Mouse (Mus musculus): ENCODE measurements around the gene Farp2.
A peak's percentile ranks its signal among the peaks of the same experiment; 100 is the strongest.
"Not testable (repeated sequence)": the region's sequence is repeated elsewhere in the genome, so short reads cannot be mapped to it uniquely, and the experiment has no call there.

Gene Farp2

GRCm38 (mm10) chr1:93511585-93512350 lies at the start of gene Farp2:
Gene Farp2 (plus strand): TSS chr1:93512079.
- DNase-seq: peak; percentile 98

DNA sequence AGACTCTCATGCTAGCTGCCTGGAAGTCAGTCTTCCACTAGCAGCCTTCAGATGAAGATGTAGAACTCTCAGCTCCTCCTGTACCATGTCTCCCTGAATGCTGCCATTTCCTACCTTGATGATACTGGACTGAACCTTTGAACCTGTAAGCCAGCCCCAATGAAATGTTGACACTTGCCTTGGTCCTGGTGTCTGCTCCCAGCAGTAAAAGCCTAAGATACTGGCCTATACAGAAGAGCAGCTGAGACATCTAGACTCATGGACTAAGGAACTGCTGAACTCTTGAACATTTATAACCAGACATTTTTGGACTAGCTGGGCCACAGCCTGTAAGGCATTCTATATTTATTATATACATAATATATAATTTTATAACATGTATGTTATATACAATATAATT lies 46.8 kb upstream of the Farp2 start:
- no peak for DNase-seq

GRCm38 (mm10) chr1:93465746-93466145 lies 46.1 kb upstream of the Farp2 start:
- DNase-seq: no peak

GRCm38 (mm10) chr1:93468626-93469025 lies 43.3 kb upstream of the Farp2 start:
- DNase-seq: no peak

- DNase-seq: no peak
Observed at GRCm38 (mm10) chr1:93475694-93476093, 36.2 kb upstream of the Farp2 start.

DNA sequence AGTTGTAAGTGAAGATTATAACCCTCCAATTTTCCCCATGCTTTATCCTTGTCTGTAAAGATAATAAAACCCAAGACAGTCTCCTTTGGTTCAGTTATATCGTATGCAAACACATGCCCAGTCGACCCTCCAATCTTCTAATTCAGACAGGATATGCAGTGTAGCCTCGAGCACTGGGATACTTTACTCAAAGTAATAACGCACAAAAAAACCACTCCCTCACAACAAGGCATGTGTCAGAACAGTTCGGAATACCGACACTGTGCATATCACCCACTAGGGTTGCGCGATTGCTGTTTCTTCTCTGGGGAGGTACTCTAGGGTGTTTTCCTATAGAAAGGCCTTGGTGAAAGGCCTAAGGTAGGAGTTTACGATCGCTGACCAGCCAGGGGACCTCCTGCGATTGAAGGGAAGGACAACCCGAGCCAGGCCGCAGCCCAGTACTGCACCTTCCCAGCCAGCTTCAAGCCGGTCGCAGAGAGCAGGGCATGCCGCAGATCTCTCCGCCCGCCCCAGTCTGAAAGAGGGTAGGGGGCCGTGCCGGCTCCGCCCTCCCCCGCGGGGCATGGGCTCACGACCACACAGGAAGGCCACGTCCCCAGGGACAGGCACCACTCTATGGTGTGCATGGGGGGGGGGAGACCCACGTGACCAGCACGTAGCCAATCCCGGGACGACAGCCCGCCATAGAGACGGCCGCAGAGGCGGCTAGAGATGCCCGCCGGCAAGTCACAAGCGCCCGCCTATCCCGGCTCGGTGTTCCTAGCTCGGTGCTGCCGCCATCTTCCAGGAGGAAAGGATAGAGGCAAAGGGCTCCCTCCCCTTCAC lies 33.9 kb upstream of the Farp2 start:
- DNase-seq: peak; percentile 99

- DNase-seq: peak; percentile 99
Observed at GRCm38 (mm10) chr1:93478586-93479475, 33.0 kb upstream of the Farp2 start, which contains the start of gene Hdlbp. Gene Hdlbp (minus strand): TSS chr1:93478815.

DNA sequence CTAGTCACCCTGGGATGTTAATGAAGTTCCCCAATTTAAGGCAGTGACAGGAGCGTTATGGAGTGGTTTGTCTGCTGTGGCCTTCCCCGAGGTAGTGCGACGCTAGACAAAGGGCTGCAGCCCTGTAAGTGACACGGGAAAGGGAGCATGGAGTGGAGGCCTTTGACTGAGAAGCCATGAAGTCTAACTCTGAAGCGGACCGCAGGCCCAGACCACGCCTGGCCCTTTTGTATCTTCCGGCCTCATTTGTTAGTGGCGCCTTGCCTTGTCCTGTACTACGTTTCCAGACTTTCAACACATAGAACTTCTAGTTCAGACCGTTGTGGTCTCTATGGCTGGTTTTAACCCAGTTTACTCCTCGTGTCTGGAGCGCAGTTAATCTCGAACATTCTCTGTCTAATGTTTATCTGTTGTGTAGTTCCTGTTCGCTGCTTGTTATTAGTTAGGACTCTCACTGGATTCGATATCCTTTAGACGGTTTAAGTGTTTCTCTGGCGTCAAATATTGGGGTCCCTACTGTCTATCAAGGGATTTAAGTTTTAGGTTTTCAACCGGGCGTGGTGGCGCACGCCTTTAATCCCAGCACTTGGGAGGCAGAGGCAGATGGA lies 32.3 kb upstream of the Farp2 start:
- DNase-seq: peak; percentile 21

DNA sequence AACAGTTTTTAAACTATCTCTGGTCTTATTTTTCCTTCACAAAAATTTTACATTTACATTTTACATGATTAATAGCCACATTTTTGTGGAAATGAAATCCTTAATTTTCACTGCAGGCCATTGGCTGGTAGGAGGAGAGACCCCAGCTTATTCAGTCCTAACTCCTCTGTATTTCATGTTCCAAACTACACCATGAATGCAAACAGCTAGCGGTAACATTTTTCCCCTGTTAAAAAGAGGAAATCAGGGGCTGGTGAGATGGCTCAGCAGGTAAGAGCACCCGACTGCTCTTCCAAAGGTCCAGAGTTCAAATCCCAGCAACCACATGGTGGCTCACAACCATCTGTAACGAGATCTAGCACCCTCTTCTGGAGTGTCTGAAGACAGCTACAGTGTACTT lies 25.6 kb upstream of the Farp2 start:
- DNase-seq: not testable (repeated sequence)

DNA sequence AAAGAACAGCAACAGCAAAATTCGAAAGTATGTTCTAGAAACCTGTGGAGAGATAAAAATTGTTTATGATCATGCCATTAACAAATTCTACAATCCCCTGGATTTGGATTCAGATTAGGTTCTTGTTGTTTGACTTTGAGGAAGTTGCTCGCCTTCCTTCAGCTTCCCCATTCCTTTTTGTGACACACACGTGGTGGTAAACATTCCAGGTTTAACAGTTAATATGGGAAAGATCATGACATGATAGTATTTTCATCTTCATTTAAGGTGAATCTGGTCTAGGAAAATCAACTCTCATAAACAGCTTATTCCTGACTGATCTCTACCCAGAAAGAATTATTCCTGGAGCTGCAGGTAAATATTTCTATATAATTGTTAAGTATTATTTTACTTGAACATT lies 16.6 kb upstream of the Farp2 start:
- DNase-seq: no peak

DNA sequence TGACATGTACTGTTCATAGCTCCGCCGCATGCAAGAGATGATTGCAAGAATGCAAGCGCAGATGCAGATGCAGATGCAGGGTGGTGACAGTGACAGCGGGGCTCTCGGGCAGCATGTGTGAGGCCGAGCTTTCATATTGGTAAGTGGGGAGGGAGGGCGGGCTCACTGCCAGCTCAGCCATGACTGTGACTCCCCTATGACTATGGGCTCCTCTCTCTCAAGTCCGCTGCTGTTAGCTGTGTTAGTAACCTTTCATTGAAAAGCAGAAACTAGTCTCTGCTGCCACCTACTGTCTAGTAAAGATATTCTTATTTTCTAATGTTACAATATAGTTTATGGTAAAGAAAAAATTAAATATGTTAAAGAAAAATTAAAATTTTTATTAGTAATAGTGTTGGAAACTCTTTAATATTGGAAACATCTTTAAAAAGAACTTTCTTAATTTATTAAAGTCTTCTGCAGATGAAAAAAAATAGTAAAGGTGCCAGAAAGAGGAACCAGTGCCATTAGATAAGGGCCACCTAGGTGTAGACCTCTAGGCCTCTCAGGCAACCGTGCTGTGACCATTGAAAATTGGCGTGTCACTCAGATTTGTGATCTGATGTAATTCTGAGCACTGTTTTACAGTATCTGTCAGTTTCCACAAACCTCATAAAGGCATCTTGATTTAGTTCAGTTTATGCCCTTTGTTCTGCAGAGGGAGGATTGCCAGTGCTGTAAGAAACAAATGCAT lies 4.8 kb upstream of the Farp2 start:
- DNase-seq: peak; percentile 39

DNA sequence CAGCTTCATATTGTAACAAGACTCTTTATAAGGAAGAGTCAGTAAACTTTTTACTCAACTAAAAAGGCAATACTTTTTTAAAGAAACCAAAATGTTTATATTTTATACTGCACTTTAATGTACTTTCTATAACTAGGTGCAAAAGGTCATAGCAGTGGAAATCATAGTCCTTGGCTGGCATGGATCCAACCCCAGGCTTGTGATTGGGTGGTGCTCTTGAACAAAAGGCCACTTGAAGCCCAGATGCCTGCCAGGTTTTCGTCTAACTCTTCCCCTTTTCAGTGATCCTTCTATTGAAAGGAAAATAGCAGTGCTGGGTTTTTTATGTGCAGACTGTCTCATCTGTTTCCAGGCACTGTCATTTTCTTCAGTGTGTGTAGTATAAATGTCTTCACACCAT lies 3.3 kb upstream of the Farp2 start:
- DNase-seq: not testable (repeated sequence)

GRCm38 (mm10) chr1:93512351-93512690 lies 442 bp downstream of the Farp2 start:
- no peak for DNase-seq

- DNase-seq: no peak
Observed at GRCm38 (mm10) chr1:93513221-93513620, 1.3 kb downstream of the Farp2 start.

GRCm38 (mm10) chr1:93521491-93521890 lies 9.6 kb downstream of the Farp2 start:
- peak; percentile 47 for DNase-seq

- DNase-seq: no peak
Observed at GRCm38 (mm10) chr1:93522325-93522724, 10.4 kb downstream of the Farp2 start.

- DNase-seq: no peak
Observed at GRCm38 (mm10) chr1:93529801-93530200, 17.9 kb downstream of the Farp2 start.

- no peak for DNase-seq
Observed at GRCm38 (mm10) chr1:93537227-93537626, 25.3 kb downstream of the Farp2 start.

DNA sequence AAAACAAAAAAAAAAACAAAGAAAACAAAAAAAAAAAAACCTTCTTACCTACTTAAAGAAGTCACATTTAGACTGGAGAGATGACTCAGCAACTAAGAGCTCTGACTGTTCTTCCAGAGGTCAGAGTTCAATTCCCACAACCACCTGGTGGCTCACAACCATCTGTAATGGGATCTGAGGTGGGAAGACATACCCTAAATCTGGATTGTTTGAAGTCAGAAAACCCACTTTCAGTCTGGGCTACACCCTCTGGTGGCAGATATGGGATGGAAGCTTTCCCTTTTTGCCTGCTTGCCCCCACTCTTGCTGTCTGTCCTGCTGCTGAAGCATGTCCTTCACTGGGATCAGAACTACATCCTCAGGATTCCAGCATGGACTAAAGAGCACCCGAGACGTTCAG lies 31.3 kb downstream of the Farp2 start:
- DNase-seq: peak; percentile 10

GRCm38 (mm10) chr1:93547286-93547685 lies 35.4 kb downstream of the Farp2 start:
- DNase-seq: no peak

- no peak for DNase-seq
Observed at GRCm38 (mm10) chr1:93551427-93551826, 39.5 kb downstream of the Farp2 start.

DNA sequence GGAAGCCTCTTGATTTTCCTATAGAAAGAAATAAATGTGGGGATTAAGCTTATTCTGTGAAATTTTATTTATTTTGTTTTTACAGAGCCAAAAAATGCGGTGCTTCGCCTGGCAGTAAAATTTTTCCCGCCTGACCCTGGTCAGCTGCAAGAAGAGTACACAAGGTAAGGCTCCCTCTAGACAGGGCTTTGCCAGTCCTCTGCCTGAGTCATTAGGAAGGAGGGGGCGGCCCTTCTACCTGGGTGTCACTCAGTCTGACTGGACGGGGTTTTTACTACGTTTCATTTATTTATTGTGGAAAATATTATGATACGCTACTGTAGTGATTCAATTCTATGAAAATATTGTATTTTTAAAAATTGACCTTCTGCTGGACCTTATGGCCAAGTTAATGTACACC lies 51.3 kb downstream of the Farp2 start:
- no peak for DNase-seq
